Mouse (Mus musculus) heart, embryonic 13.5 days (tissue): ENCODE measurements around the gene Creld2. TPM values are rescaled to one million over a fixed set of nuclear protein-coding genes. Genes with fewer than 3 reads are reported as not detected.
A peak's percentile ranks its signal among the peaks of the same experiment; 100 is the strongest.

Source experiments
- ATAC-seq: fragments of 200-750 bp; cut with Nextera tagmentation; 2 replicates; pipeline ENCODE4 v1.8.0; 2017; ENCODE audit warnings: moderate TSS enrichment; ENCODE audit not compliant: insufficient number of reproducible peaks, low FRiP score, low TSS enrichment; ENCODE audit errors: extremely low read depth
- H3K27ac ChIP-seq: fragments of 300-500 bp; sonication (generic); replicated peaks from 2 replicates; pipeline ENCODE4 v1.5.1; 2015; ENCODE audit warnings: moderate library complexity, mild to moderate bottlenecking, inconsistent platforms
- H3K27me3 ChIP-seq: fragments of 300-500 bp; sonication (generic); replicated peaks from 2 replicates; pipeline ENCODE4 v1.6.1; 2015; ENCODE audit warnings: mild to moderate bottlenecking, inconsistent platforms
- H3K36me3 ChIP-seq: fragments of 300-500 bp; sonication (generic); 2 replicates; pipeline ENCODE4 v1.6.1; 2015; ENCODE audit warnings: mild to moderate bottlenecking, inconsistent platforms
- H3K4me1 ChIP-seq: fragments of 300-500 bp; sonication (generic); 2 replicates; pipeline ENCODE4 v1.6.1; 2015; ENCODE audit warnings: inconsistent platforms
- H3K4me2 ChIP-seq: fragments of 300-500 bp; sonication (generic); 2 replicates; pipeline ENCODE4 v1.6.1; 2015; ENCODE audit warnings: inconsistent platforms, mild to moderate bottlenecking, moderate library complexity
- H3K4me3 ChIP-seq: fragments of 300-500 bp; sonication (generic); 2 replicates; pipeline ENCODE4 v1.5.1; 2015; ENCODE audit warnings: moderate library complexity, mild to moderate bottlenecking, inconsistent platforms
- H3K9ac ChIP-seq: fragments of 300-500 bp; sonication (generic); 2 replicates; pipeline ENCODE4 v1.6.1; 2015; ENCODE audit warnings: inconsistent platforms, mild to moderate bottlenecking, moderate library complexity
- H3K9me3 ChIP-seq: fragments of 300-500 bp; sonication (generic); 2 replicates; pipeline ENCODE4 v1.6.1; 2016; ENCODE audit warnings: inconsistent platforms
- WGBS: fragments of 180-500 bp; shearing (Covaris S2); methylation state at CpG from one replicate; pipeline ENCODE4 v1.1.7; 2015; ENCODE audit warnings: mixed read lengths; 5-methylcytosine and 5-hydroxymethylcytosine counted together
- polyA plus RNA-seq: library from polyadenylated mRNA; unstranded; fragments of >200 nt; fragmentation: Nextera tagmentation; extraction: Ambion mirVana; gene quantifications from 2 replicates; pipeline ENCODE4 v1.2.1, GENCODE M21; 2015

Gene Creld2
- polyA plus RNA-seq, 1 experiment from 2014 or later, result 54.1 TPM

DNA sequence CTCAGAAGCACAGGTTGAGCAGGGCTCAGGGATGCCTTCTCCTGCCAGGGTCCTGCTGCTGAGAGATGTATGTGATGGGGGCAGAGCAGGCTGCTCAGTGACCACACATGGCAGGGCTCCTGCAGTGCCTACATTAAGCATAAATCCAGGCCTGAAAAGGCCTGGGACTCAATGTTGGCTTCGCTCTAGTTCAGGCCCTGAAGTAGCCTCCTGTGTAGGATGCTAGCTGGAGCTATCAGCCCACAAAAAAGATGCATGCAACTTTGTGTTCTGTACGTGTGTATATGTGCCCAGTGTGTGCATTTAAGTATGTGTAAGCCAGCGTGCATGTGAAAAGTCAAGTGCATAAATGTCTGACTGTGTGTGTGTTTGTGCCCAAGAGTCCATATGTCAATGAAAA lies 54.6 kb downstream of the Creld2 start:
- ATAC-seq, result no peak
- no peak overlapping the region for H3K4me3 ChIP-seq
- WGBS, result 73% methylated on average over 3 of the region's 3 CpGs
- H3K36me3 ChIP-seq, result no peaks in the 10 kb centered on the region
- no peaks in the 10 kb centered on the region; the same call in 1 of the 2 replicates for H3K27me3 ChIP-seq
- H3K9ac ChIP-seq, result no peak overlapping the region
- no peak overlapping the region for H3K4me2 ChIP-seq
- H3K4me1 ChIP-seq, result peaks cover 13% of the 10 kb centered on the region
- H3K27ac ChIP-seq, result no peak overlapping the region
- H3K9me3 ChIP-seq, result no peaks in the 10 kb centered on the region

DNA sequence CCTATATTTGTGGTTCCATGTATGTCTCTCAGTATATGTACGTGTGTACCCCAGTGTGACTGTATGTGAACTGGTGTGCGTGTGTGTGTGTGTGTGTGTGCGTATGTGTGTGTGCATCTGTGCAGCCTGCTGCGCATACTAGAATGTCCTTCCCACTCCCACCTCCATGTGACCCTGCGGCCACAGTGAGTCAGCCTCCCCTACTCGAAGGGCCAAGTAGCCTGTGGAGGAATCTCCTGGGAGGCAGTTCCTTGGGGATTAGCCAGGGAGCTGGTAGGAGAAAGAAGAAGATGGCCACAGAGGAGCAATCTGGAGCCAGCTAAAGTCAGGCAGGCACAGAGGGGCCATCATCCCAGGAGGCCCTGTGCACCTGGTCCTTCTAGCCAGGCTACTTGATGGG lies 55.0 kb downstream of the Creld2 start:
- Histone ChIP-seq H3K36me3 (no peaks in the 10 kb centered on the region), H3K27me3 (no peaks in the 10 kb centered on the region; the same call in 1 of the 2 replicates), H3K4me3 (no peak overlapping the region), H3K4me2 (no peak overlapping the region), H3K27ac (no peak overlapping the region), H3K9me3 (no peaks in the 10 kb centered on the region), H3K9ac (no peak overlapping the region), H3K4me1 (peaks cover 13% of the 10 kb centered on the region)
- WGBS, result 72% methylated on average over 6 of the region's 6 CpGs
- no peak for ATAC-seq

DNA sequence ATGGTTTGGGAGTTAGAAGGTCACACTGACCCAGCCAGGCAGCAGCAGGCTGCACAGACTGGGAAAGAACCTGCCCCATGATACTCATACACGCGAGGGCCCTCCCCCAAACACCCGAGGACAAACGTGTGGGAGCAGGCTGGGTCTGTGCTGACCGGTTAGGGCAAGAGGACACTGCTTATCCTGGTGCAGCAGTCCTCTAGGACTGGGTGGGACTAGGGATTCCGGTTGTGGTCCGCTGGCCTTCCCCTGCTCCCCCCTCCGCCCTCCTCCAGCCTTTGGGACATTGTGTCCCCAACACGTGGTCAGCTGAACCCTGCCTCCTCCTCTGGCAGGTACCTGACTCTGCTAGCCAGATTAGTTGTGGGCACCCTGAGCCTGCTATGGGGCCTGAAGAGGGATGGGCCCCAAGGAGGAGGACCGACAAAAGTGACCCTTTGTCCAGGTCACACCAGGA lies 56.2 kb downstream of the Creld2 start:
- WGBS, result 23% methylated on average over 10 of the region's 10 CpGs
- Histone ChIP-seq H3K9ac (peak overlapping the region; percentile 37; the same call in 1 of the 2 replicates), H3K27me3 (no peaks in the 10 kb centered on the region; the same call in 1 of the 2 replicates), H3K36me3 (no peaks in the 10 kb centered on the region), H3K4me2 (no peak overlapping the region), H3K4me3 (no peak overlapping the region), H3K9me3 (no peaks in the 10 kb centered on the region), H3K4me1 (peaks cover 13% of the 10 kb centered on the region), H3K27ac (no peak overlapping the region)
- no peak for ATAC-seq

Other genes starting within 250 kb of the Creld2 start
- gene Zdhhc25, start 219.3 kb upstream of the Creld2 start, polyA plus RNA-seq, result not detected in 2 replicates
- gene Brd1, start 85.4 kb upstream of the Creld2 start, polyA plus RNA-seq, result 10.4 and 11.0 TPM in 2 replicates
- 11.6 and 12.1 TPM in 2 replicates for gene Zbed4, start 68.0 kb upstream of the Creld2 start, polyA plus RNA-seq
- 8.9 and 10.5 TPM in 2 replicates for gene Alg12, start 328 bp upstream of the Creld2 start, polyA plus RNA-seq
- gene Pim3, start 42.5 kb downstream of the Creld2 start, polyA plus RNA-seq, result 51.8 and 57.0 TPM in 2 replicates
- gene Ttll8, start 134.8 kb downstream of the Creld2 start, polyA plus RNA-seq, result not detected in 2 replicates
- gene Mlc1, start 159.4 kb downstream of the Creld2 start, polyA plus RNA-seq, result 0.05 TPM in 1 of 2 replicates, not detected in the other
- gene Mov10l1, start 163.3 kb downstream of the Creld2 start, polyA plus RNA-seq, result 62.8 and 67.4 TPM in 2 replicates
- 1.6 and 2.1 TPM in 2 replicates for gene Panx2, start 240.1 kb downstream of the Creld2 start, polyA plus RNA-seq